Mouse (Mus musculus): ENCODE measurements at regions not wholly inside any gene's neighbourhood (a gene's known extent, or its start where the extent isn't known, plus 50 kb on each side); places are given as distances from the start of the nearest gene placed in this dataset.

- DNase-seq (ENCODE audit: low spot score in 2 of 2) = no peak
These were observed 62.6 kb upstream of the Tnfaip3 start for GRCm38 (mm10) chr10:19078047-19078446.

GRCm38 (mm10) chr10:19068377-19068776 is 52.9 kb upstream of the Tnfaip3 start:
- DNase-seq (ENCODE audit: low spot score in 2 of 2) = no peak

GRCm38 (mm10) chr10:19067623-19068022 is 52.2 kb upstream of the Tnfaip3 start:
- no peak for DNase-seq (ENCODE audit: low spot score in 2 of 2)

DNA sequence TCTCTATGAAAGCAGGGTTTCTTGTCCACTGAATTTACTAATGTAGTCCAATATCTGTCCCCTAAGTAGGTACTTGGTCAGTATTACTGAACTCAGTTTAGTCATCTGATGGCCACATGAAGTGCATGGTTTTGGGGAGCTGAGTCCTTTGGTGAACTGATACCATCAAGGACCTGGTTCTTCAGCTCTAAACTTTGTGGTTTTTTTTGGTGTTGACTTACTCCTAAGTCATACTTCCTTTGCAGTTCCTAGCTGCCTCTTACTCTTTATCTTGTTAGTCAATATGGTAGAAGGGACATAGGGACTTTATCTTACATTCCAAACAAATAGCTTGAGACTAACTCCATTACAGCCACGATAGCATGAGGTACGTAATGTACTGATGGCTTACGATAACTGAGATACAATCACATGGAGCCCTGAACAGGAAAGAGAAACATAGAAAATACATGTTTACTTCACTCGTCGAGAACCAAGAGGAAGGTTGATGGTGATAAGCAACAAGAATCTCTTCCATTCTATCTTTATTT is 51.4 kb upstream of the Tnfaip3 start:
- DNase-seq (ENCODE audit: low spot score in 2 of 2) = no peak

Measured in thymus, postnatal 10 days (tissue).